Mouse (Mus musculus): Measurements from ENCODE around the gene Tceanc. TPM values are rescaled to one million over a fixed set of nuclear protein-coding genes. Genes with fewer than 3 reads are reported as not detected.
A peak's percentile ranks its signal among the peaks of the same experiment; 100 is the strongest.

Gene Tceanc
- total RNA-seq (2021): 1 to 10 TPM; 2.7 to 3.9 TPM

GRCm38 (mm10) chrX:166518345-166518744 is at the start of gene Tceanc:
Gene Tceanc (minus strand): TSS chrX:166518567.
- intact Hi-C loops (cut with DNase I): loop anchor here (10.0 kb wide), 1 partner anchor 116 kb away; no protein-coding TSS in a partner anchor
- DNase-seq: peak; percentile 15

GRCm38 (mm10) chrX:166565983-166566382 is 47.6 kb upstream of the Tceanc start:
- intact Hi-C loops (cut with DNase I): no loop called here
- DNase-seq: no peak

- intact Hi-C loops (cut with DNase I): no loop called here
- no peak for DNase-seq
These were observed 47.0 kb upstream of the Tceanc start for GRCm38 (mm10) chrX:166565401-166565800.

- intact Hi-C loops (cut with DNase I): no loop called here
- no peak for DNase-seq
These were observed 46.5 kb upstream of the Tceanc start for GRCm38 (mm10) chrX:166564900-166565299.

- DNase-seq: peak; percentile 2
- intact Hi-C loops (cut with DNase I): no loop called here
These were observed 41.0 kb upstream of the Tceanc start for GRCm38 (mm10) chrX:166559333-166559732.

- intact Hi-C loops (cut with DNase I): no loop called here
- no peak for DNase-seq
These were observed 34.0 kb upstream of the Tceanc start for GRCm38 (mm10) chrX:166552355-166552754.

GRCm38 (mm10) chrX:166546495-166546894 is 28.1 kb upstream of the Tceanc start:
- intact Hi-C loops (cut with DNase I): no loop called here
- no peak for DNase-seq

GRCm38 (mm10) chrX:166535138-166535537 is 16.8 kb upstream of the Tceanc start:
- intact Hi-C loops (cut with DNase I): loop anchor here (10.0 kb wide), 1 partner anchor 90 kb away; no protein-coding TSS in a partner anchor
- DNase-seq: no peak

- intact Hi-C loops (cut with DNase I): loop anchor here (10.0 kb wide), 1 partner anchor 91 kb away; no protein-coding TSS in a partner anchor
- DNase-seq: no peak
These were observed 15.1 kb upstream of the Tceanc start for GRCm38 (mm10) chrX:166533432-166533831.

GRCm38 (mm10) chrX:166531671-166532070 is 13.3 kb upstream of the Tceanc start:
- intact Hi-C loops (cut with DNase I): loop anchor here (10.0 kb wide), 1 partner anchor 93 kb away; no protein-coding TSS in a partner anchor

GRCm38 (mm10) chrX:166528126-166528525 is 9.8 kb upstream of the Tceanc start:
- intact Hi-C loops (cut with DNase I): no loop called here
- no peak for DNase-seq

More at GRCm38 (mm10) chrX:166531671-166532070, 13.3 kb upstream of the Tceanc start:
- no peak for DNase-seq

GRCm38 (mm10) chrX:166525637-166526315 is 7.4 kb upstream of the Tceanc start:
- peak; percentile 12 for DNase-seq
- intact Hi-C loops (cut with DNase I): no loop called here

GRCm38 (mm10) chrX:166520782-166521181 is 2.4 kb upstream of the Tceanc start:
- DNase-seq: no peak
- intact Hi-C loops (cut with DNase I): no loop called here

- intact Hi-C loops (cut with DNase I): loop anchor here (10.0 kb wide), 1 partner anchor 118 kb away; no protein-coding TSS in a partner anchor
- DNase-seq: no peak
These were observed 1.7 kb downstream of the Tceanc start for GRCm38 (mm10) chrX:166516631-166517030.

- DNase-seq: no peak
- intact Hi-C loops (cut with DNase I): loop anchor here (10.0 kb wide), 1 partner anchor 119 kb away; no protein-coding TSS in a partner anchor
These were observed 2.4 kb downstream of the Tceanc start for GRCm38 (mm10) chrX:166515923-166516322.

GRCm38 (mm10) chrX:166514035-166514434 is 4.3 kb downstream of the Tceanc start:
- peak; percentile 2 for DNase-seq
- intact Hi-C loops (cut with DNase I): loop anchor here (10.0 kb wide), 1 partner anchor 121 kb away; no protein-coding TSS in a partner anchor

GRCm38 (mm10) chrX:166512071-166512470 is 6.3 kb downstream of the Tceanc start:
- intact Hi-C loops (cut with DNase I): loop anchor here (10.0 kb wide), 1 partner anchor 123 kb away; no protein-coding TSS in a partner anchor
- no peak for DNase-seq

- no peak for DNase-seq
- intact Hi-C loops (cut with DNase I): loop anchor here (10.0 kb wide), 1 partner anchor 124 kb away; no protein-coding TSS in a partner anchor
These were observed 7.3 kb downstream of the Tceanc start for GRCm38 (mm10) chrX:166511107-166511506.

GRCm38 (mm10) chrX:166509761-166510738 is 8.3 kb downstream of the Tceanc start:
- DNase-seq: peak; percentile 94
- intact Hi-C loops (cut with DNase I): loop anchor here (10.0 kb wide), 1 partner anchor 125 kb away; no protein-coding TSS in a partner anchor

GRCm38 (mm10) chrX:166504421-166504820 is 13.9 kb downstream of the Tceanc start:
- DNase-seq: no peak
- intact Hi-C loops (cut with DNase I): no loop called here
